Mouse (Mus musculus): Measurements from ENCODE around the gene Iqgap3. TPM values are rescaled to one million over a fixed set of nuclear protein-coding genes. Genes with fewer than 3 reads are reported as not detected.

The Iqgap3 gene
- polyA plus RNA-seq, 1 experiment = 3.3 TPM

DNA sequence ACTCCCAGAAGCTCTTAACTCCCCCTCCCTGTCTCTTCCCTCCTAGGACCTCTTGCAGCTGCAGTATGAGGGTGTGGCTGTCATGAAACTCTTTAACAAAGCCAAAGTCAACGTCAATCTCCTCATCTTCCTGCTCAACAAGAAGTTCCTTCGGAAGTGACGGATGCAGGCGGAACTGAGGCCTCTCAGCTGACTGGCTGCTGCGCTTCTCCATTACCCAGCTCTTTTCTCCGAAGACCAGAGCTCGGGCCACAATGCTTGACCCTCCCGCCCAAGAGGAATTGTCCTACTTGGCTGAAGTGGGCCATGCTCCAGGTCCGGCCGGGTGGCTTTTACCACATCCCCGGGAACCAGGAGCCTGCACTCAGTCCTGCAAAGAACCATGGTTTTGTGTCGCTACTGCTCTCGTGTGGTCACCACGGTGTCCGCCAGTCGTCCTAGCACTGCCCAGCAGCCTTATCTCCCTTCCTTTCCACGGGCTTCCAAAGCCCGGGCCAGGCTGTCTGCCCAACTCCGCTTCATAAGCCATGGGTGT is 38.4 kb downstream of the Iqgap3 start:
- no peaks in the 10 kb centered on the region for H3K27me3 ChIP-seq (replicated peaks)
- H3K4me3 ChIP-seq (replicated peaks) = peak overlapping the region; percentile 36
- TF ChIP-seq FLI1 (IDR thresholded peaks at IDR 0.05; ENCODE audit: low read length) = no peak
- no peak for TF ChIP-seq GATA1 (IDR thresholded peaks at IDR 0.05; ENCODE audit: borderline replicate concordance, low read length)
- no peaks in the 10 kb centered on the region for H3K9me3 ChIP-seq
- peaks cover 55% of the 10 kb centered on the region for H3K36me3 ChIP-seq (replicated peaks; ENCODE audit: low read length)
- peaks cover 11% of the 10 kb centered on the region for H3K4me1 ChIP-seq

DNA sequence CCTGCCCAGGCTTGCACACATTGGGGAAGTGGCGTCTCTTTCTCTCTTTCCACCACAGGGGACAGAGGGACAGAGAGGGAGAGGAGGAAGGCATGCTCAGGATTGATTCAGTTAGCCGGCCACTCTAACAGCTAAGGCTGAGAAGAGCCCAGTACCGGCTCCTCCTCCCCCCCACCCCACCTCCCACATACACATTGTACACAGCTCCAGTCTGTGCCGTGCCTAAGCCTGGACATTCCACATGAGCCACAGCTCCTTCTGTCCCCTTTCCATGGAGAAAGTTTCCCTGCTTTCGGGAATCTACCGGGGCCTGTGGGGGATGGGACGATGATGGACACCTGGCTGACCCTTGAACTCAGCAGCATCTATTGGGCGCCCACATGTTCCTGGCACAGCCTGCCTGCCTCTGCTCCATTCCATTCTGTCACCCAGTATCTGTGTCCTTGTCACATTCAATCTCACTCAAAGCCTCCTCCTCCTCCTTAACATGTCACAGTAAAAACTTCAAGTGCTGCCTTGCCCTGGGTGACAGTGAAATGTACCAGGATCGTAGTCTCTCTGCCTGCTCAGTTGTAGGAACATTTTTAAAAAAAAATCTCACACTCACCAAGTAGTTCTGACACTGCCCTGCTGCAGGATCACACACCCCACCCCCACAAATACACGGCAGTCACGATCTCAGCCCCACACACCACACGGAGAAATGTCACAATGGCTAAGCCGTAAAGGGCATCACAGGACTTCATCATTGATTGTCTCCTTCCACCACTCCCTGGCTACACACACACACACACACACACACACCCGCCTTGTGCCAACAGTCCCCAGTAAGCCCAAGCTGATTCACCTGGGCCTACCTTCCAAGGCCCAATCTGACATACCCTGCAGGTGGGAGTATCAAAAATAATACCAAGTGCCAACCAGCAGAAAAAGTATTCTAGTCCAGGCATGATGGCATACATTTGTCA is 39.7 kb downstream of the Iqgap3 start:
- no peaks in the 10 kb centered on the region for H3K9me3 ChIP-seq
- TF ChIP-seq FLI1 (IDR thresholded peaks at IDR 0.05; ENCODE audit: low read length) = no peak
- TF ChIP-seq GATA1 (IDR thresholded peaks at IDR 0.05; ENCODE audit: borderline replicate concordance, low read length) = no peak
- H3K4me3 ChIP-seq (replicated peaks) = no peak overlapping the region
- peaks cover 44% of the 10 kb centered on the region for H3K36me3 ChIP-seq (replicated peaks; ENCODE audit: low read length)
- no peaks in the 10 kb centered on the region for H3K27me3 ChIP-seq (replicated peaks)
- peaks cover 11% of the 10 kb centered on the region for H3K4me1 ChIP-seq

GRCm38 (mm10) chr3:88125195-88125594 is 43.4 kb downstream of the Iqgap3 start:
- H3K27me3 ChIP-seq (replicated peaks) = no peaks in the 10 kb centered on the region
- H3K4me1 ChIP-seq = peaks cover 20% of the 10 kb centered on the region
- no peak overlapping the region for H3K4me3 ChIP-seq (replicated peaks)
- no peaks in the 10 kb centered on the region for H3K9me3 ChIP-seq
- peaks cover 12% of the 10 kb centered on the region for H3K36me3 ChIP-seq (replicated peaks; ENCODE audit: low read length)
- no peak for TF ChIP-seq FLI1 (IDR thresholded peaks at IDR 0.05; ENCODE audit: low read length)
- no peak for TF ChIP-seq GATA1 (IDR thresholded peaks at IDR 0.05; ENCODE audit: borderline replicate concordance, low read length)

DNA sequence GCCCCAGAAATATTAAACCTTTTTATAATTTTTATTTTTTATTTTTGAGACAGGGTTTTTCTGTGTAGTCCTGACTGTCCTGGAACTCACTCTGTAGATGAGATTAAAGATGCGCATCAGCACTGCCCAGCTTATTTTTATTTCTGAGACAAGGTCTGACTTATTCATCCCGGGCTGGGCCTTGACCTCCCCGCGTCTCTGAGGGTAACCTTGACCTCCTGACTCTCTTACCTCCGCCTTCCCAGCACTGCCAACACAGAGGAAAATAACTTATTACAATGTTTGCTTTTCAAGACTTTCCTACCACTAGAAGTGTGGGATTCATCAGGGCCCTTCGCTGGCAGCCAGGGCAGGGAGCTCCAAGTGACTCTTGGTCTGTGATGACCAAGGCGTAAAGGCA is 44.4 kb downstream of the Iqgap3 start:
- TF ChIP-seq GATA1 (IDR thresholded peaks at IDR 0.05; ENCODE audit: borderline replicate concordance, low read length) (no peak), FLI1 (IDR thresholded peaks at IDR 0.05; ENCODE audit: low read length) (no peak)
- H3K4me1 ChIP-seq = peaks cover 15% of the 10 kb centered on the region
- no peaks in the 10 kb centered on the region for H3K9me3 ChIP-seq

DNA sequence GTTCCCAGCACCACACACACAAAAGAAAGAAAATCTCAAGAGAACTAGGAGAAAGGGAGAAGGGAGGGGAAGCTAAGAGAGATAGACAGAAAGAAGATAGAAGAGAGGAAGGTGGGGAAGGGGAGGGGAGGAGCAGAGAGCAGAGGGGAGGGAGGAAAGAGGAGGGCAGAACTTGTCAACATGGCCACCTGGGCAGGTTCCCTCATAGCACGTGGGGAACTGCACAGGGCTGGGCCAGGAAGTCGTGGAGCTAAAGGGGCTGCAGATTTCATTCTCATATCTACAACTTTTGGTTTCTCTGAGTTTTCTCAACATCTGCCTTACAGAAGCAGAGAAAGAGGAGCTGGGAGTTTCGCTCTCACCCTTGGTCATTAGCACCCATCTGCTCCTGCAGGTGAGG is 45.9 kb downstream of the Iqgap3 start:
- H3K9me3 ChIP-seq = no peaks in the 10 kb centered on the region
- no peaks in the 10 kb centered on the region for H3K36me3 ChIP-seq (replicated peaks; ENCODE audit: low read length)
- no peaks in the 10 kb centered on the region for H3K27me3 ChIP-seq (replicated peaks)
- TF ChIP-seq GATA1 (IDR thresholded peaks at IDR 0.05; ENCODE audit: borderline replicate concordance, low read length) (no peak), FLI1 (IDR thresholded peaks at IDR 0.05; ENCODE audit: low read length) (no peak)
- peaks cover 23% of the 10 kb centered on the region for H3K4me1 ChIP-seq
- no peak overlapping the region for H3K4me3 ChIP-seq (replicated peaks)

More for the DNA sequence above, 44.4 kb downstream of the Iqgap3 start:
- Histone ChIP-seq H3K36me3 (replicated peaks; ENCODE audit: low read length) (peaks cover 3% of the 10 kb centered on the region), H3K4me3 (replicated peaks) (no peak overlapping the region), H3K27me3 (replicated peaks) (no peaks in the 10 kb centered on the region)

DNA sequence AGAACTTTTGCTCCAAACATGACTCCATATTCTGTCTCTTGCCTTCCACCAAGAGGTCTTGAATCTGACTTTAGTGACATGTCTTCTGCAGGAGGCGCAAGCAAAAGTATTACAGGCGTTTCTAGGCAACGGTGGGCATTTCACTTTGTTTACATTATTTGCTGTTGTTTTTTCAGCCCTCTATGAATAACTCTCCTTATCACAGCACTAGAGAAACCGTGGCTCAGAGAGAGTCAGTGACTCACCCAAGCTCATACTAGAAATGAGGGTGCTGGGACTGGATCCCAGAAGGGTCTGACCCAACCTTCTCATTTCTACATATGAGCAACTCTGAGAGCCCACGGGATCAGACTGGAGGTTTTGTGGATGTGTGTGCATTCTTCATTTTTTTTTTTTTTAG is 46.3 kb downstream of the Iqgap3 start:
- no peak for TF ChIP-seq GATA1 (IDR thresholded peaks at IDR 0.05; ENCODE audit: borderline replicate concordance, low read length)
- no peak for TF ChIP-seq FLI1 (IDR thresholded peaks at IDR 0.05; ENCODE audit: low read length)
- peaks cover 27% of the 10 kb centered on the region for H3K4me1 ChIP-seq
- no peaks in the 10 kb centered on the region for H3K27me3 ChIP-seq (replicated peaks)
- no peaks in the 10 kb centered on the region for H3K36me3 ChIP-seq (replicated peaks; ENCODE audit: low read length)
- H3K4me3 ChIP-seq (replicated peaks) = no peak overlapping the region
- H3K9me3 ChIP-seq = no peaks in the 10 kb centered on the region

DNA sequence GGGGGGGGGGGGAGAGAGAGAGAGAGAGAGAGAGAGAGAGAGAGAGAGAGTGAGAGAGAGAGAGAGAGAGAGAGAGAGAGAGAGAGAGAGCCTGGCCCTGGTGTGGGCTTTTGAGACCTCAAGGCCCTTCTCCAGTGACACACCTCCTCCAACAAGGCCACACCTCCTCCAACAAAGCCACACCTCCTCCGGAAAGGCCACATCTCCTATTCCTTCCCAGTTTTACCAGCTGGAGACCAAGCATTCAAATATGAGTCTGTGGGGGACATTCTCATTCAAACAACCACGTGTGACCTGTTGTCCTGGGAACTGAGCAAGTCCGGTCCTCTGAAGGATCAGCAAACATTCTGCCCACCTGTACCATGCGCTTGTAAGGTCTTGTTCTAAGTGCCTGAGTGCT is 47.2 kb downstream of the Iqgap3 start:
- Histone ChIP-seq H3K27me3 (replicated peaks) (no peaks in the 10 kb centered on the region), H3K36me3 (replicated peaks; ENCODE audit: low read length) (no peaks in the 10 kb centered on the region), H3K4me1 (peaks cover 33% of the 10 kb centered on the region), H3K9me3 (no peaks in the 10 kb centered on the region), H3K4me3 (replicated peaks) (no peak overlapping the region)
- TF ChIP-seq FLI1 (IDR thresholded peaks at IDR 0.05; ENCODE audit: low read length) (no peak), GATA1 (IDR thresholded peaks at IDR 0.05; ENCODE audit: borderline replicate concordance, low read length) (no peak)

GRCm38 (mm10) chr3:88131071-88131470 is 49.3 kb downstream of the Iqgap3 start:
- H3K9me3 ChIP-seq = 0 out of 2 replicates have a peak, but pooled peaks cover 4% of the 10 kb centered on the region
- H3K27me3 ChIP-seq (replicated peaks) = no peaks in the 10 kb centered on the region
- no peak for TF ChIP-seq FLI1 (IDR thresholded peaks at IDR 0.05; ENCODE audit: low read length)
- TF ChIP-seq GATA1 (IDR thresholded peaks at IDR 0.05; ENCODE audit: borderline replicate concordance, low read length) = no peak
- H3K4me1 ChIP-seq = peaks cover 40% of the 10 kb centered on the region
- no peaks in the 10 kb centered on the region for H3K36me3 ChIP-seq (replicated peaks; ENCODE audit: low read length)
- no peak overlapping the region for H3K4me3 ChIP-seq (replicated peaks)

GRCm38 (mm10) chr3:88132492-88132891 is 50.7 kb downstream of the Iqgap3 start:
- Histone ChIP-seq H3K4me3 (replicated peaks) (no peak overlapping the region), H3K27me3 (replicated peaks) (no peaks in the 10 kb centered on the region), H3K4me1 (peaks cover 46% of the 10 kb centered on the region), H3K9me3 (0 out of 2 replicates have a peak, but pooled peaks cover 4% of the 10 kb centered on the region), H3K36me3 (replicated peaks; ENCODE audit: low read length) (no peaks in the 10 kb centered on the region)
- no peak for TF ChIP-seq FLI1 (IDR thresholded peaks at IDR 0.05; ENCODE audit: low read length)
- no peak for TF ChIP-seq GATA1 (IDR thresholded peaks at IDR 0.05; ENCODE audit: borderline replicate concordance, low read length)
